Mouse (Mus musculus) activated CD4-positive, CD25-positive, alpha-beta regulatory T cell (primary cell): Measurements from ENCODE around the gene Prrc2a. TPM values are rescaled to one million over a fixed set of nuclear protein-coding genes. Genes with fewer than 3 reads are reported as not detected.

ENCODE experiments used
- polyA plus RNA-seq, 2 experiments: library from polyadenylated mRNA; unstranded; fragments of 100-300 nt; shearing (Covaris generic); gene quantifications; one replicate each; pipeline ENCODE4 v1.2.1; 2017

The Prrc2a gene
- polyA plus RNA-seq, result 10 to 100 TPM; 33.4 to 33.5 TPM

GRCm38 (mm10) chr17:35164568-35165450 lies at the start of gene Prrc2a:
Gene Prrc2a (minus strand): TSS chr17:35164897.

GRCm38 (mm10) chr17:35204494-35205379 lies 40.0 kb upstream of the Prrc2a start, which contains the start of gene Lta:
Gene Lta (minus strand): TSS chr17:35205351.

GRCm38 (mm10) chr17:35201787-35202186 lies 37.1 kb upstream of the Prrc2a start, which contains the start of gene Tnf:
Gene Tnf (minus strand): TSS chr17:35202007.

GRCm38 (mm10) chr17:35193881-35194843 lies 29.5 kb upstream of the Prrc2a start, which contains the start of gene Ltb:
Gene Ltb (plus strand): TSS chr17:35194439.

GRCm38 (mm10) chr17:35187959-35188610 lies 23.4 kb upstream of the Prrc2a start, which contains the start of gene Lst1:
Gene Lst1 (minus strand): TSS chr17:35188439.

GRCm38 (mm10) chr17:35175968-35176367 lies 11.3 kb upstream of the Prrc2a start, which contains the start of gene Aif1:
Gene Aif1 (minus strand): TSS chr17:35176068.

GRCm38 (mm10) chr17:35134801-35135590 lies 29.7 kb downstream of the Prrc2a start, which contains the start of gene Bag6:
Gene Bag6 (plus strand): TSS chr17:35135178.

GRCm38 (mm10) chr17:35131500-35132173 lies 33.1 kb downstream of the Prrc2a start, which contains the start of gene Apom:
Gene Apom (minus strand): TSS chr17:35132050.

GRCm38 (mm10) chr17:35126206-35126611 lies 38.5 kb downstream of the Prrc2a start, which contains the start of gene D17H6S53E:
Gene D17H6S53E (plus strand): TSS chr17:35126373.

GRCm38 (mm10) chr17:35121871-35122303 lies 42.8 kb downstream of the Prrc2a start, which contains the start of gene Csnk2b:
Gene Csnk2b (minus strand): TSS chr17:35122053.

GRCm38 (mm10) chr17:35121143-35121799 lies 43.4 kb downstream of the Prrc2a start, which contains the start of gene Gpank1:
Gene Gpank1 (plus strand): TSS chr17:35121455.

GRCm38 (mm10) chr17:35115046-35116019 lies 49.4 kb downstream of the Prrc2a start, which contains the start of gene Ly6g5b:
Gene Ly6g5b (minus strand): TSS chr17:35115428.

GRCm38 (mm10) chr17:35108097-35108496 lies 56.6 kb downstream of the Prrc2a start, which contains the start of gene Ly6g5c:
Gene Ly6g5c (plus strand): TSS chr17:35108279.

